Mouse (Mus musculus) layer of hippocampus, adult 2 months (tissue): ENCODE measurements around the gene Ttl. TPM values are rescaled to one million over a fixed set of nuclear protein-coding genes. Genes with fewer than 3 reads are reported as not detected.

Experiments
- DNase-seq, 2 experiments: peaks; one replicate each; pipeline ENCODE4 v3.0.0; 2022; ENCODE audit warnings: low spot score in 2 of 2
- H3K27ac ChIP-seq: fragments of 200-600 bp; 2 replicates; pipeline ENCODE4 v1.8.1; 2022
- H3K4me3 ChIP-seq: fragments of 200-600 bp; 2 replicates; pipeline ENCODE4 v1.8.1; 2022; ENCODE audit warnings: mild to moderate bottlenecking
- CTCF ChIP-seq: fragments of 200-600 bp; conservative IDR thresholded peaks from 2 replicates; pipeline ENCODE4 v1.8.1; 2022; ENCODE audit warnings: antibody characterized with exemption, mild to moderate bottlenecking, moderate library complexity
- long read RNA-seq, 2 experiments: library from polyadenylated mRNA; stranded (forward); transcript quantifications; one replicate each; pipeline ENCODE4 v2.0.0; 2021; ENCODE audit warnings: borderline mapping rate in 2 of 2
- total RNA-seq, 2 experiments: library from RNA; stranded (reverse); gene quantifications; 2 replicates each; pipeline ENCODE4 v1.2.3; 2021

The Ttl gene
- total RNA-seq: 10 to 100 TPM; 33.2 to 33.5 TPM
- long read RNA-seq, experiment 1, full-length matches to known transcripts: 17 of 23 reads
- long read RNA-seq, experiment 1, partial matches to known transcripts: 0 of 23 reads
- long read RNA-seq, experiment 1, other reads (novel, unspliced or antisense): 6 of 23 reads
- long read RNA-seq, experiment 2, full-length matches to known transcripts: 27 of 34 reads
- long read RNA-seq, experiment 2, partial matches to known transcripts: 0 of 34 reads
- long read RNA-seq, experiment 2, other reads (novel, unspliced or antisense): 7 of 34 reads

DNA sequence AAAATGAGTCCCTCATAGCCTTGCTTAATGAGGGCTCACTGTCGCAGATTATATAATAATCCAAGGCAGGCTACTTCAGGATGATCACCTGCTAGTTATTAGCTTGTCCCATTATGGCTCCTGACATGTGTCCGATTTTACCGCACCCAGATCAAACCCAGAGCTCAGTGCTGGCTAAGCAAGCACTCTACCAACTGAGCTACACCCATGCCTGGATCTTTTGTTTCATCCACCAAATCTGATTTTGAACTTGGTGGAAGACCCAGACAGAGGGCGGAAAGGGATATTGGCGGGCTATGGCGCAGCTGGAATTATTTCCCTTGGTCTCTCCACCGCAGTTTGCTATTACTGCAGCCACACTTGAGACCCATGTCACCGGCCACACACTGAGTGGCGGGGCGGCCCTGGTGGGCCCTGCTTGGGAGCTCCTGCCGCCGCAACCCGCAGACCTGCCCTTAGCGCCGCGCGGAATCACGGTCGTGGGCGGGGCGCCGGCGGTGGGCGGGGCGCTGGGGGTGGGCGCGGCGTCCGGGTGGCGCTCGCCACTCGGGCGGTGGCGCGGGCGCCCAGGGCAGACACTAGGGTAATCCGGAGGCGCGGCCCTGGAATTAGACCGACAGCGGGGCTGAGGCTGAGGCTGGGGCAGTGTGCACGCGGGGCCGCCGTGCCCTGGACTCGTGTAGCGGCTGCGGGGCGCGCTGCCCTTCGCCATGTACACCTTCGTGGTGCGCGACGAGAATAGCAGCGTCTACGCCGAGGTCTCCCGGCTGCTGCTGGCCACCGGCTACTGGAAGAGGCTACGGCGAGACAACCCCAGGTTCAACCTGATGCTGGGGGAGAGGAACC, at the start of gene Ttl:
Gene Ttl (plus strand): TSS at position 506 of the 846 bp plus-strand sequence.
- Histone ChIP-seq H3K27ac (peak within 1 kb of the TSS; percentile 86), H3K4me3 (peak within 1 kb of the TSS; percentile 98)
- DNase-seq: peak; percentile 42 to 70
- TF ChIP-seq CTCF: no peak

DNA sequence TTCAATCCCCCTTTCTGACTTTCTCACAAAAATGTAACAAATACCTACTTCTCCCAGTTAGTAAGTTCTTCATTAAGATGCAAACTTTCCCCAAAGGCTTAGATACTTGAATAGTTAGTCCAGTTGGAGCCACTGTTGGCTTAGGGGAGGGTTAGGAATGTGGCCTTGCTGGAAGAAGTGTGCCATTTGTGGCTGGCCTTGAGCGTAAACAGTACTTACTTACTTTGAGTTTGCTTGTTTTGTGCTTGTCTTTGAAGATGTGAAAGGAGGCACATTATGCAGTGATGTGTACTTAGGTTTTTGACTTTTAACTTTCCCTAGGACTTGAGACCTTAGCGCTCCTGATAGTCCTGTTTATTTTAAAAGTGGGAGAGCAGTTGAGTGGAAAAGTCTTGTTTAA, 45.6 kb upstream of the Ttl start:
- no peak for DNase-seq
- no peak for TF ChIP-seq CTCF
- Histone ChIP-seq H3K4me3 (no peak overlapping the region), H3K27ac (no peak overlapping the region)

DNA sequence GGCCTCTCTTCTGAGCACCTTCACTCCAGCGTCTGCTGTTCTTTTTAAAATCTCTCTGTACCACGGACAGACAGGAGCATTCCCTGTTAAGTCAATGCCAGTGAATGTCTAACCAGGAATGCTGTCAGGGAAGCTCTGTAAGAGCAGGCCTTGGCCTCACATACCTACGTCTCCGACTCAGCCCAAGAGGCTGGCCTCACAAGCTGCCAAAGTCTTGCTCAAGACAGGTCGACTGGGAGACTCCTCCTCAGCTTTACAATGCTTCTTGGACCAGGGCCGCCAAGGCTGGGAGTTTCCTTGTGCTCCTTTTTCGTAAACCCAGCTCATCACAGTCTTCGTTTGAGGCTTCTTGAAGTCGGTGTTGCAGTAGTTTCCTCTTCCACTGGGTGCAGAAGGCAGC, 40.9 kb upstream of the Ttl start:
- no peak overlapping the region for H3K4me3 ChIP-seq
- no peak for DNase-seq
- no peak overlapping the region for H3K27ac ChIP-seq
- no peak for TF ChIP-seq CTCF

- no peak for TF ChIP-seq CTCF
- Histone ChIP-seq H3K4me3 (no peak overlapping the region), H3K27ac (no peak overlapping the region)
- DNase-seq: no peak
Measured at GRCm38 (mm10) chr2:129035381-129035780, 30.4 kb upstream of the Ttl start.

DNA sequence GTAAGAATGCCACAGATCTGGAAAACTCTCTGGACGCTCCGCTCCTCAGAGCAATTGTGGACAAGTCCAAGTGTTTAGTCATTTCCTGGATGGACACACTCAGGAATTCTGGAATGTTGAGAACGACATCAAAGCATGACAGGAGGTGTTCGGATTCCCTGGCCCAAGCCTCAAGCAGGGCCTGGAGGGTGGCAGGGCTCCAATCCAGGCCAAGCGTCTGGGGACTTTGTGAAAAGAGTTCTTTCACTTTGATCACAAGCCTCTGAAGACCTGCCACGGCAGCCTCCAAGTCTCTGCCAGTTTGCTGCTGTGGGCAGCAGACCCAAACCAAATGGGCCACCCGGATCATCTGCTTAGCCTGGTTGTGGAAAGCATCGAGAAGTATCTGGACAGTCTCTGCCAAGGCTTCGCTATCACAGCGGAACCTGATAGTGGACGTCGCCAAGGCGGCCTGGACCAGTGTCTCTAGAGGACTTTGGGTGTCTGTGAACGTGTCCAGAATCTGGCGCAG, 27.3 kb upstream of the Ttl start:
- TF ChIP-seq CTCF: no peak
- Histone ChIP-seq H3K4me3 (peak overlapping the region; percentile 49), H3K27ac (no peak overlapping the region)
- no peak for DNase-seq

DNA sequence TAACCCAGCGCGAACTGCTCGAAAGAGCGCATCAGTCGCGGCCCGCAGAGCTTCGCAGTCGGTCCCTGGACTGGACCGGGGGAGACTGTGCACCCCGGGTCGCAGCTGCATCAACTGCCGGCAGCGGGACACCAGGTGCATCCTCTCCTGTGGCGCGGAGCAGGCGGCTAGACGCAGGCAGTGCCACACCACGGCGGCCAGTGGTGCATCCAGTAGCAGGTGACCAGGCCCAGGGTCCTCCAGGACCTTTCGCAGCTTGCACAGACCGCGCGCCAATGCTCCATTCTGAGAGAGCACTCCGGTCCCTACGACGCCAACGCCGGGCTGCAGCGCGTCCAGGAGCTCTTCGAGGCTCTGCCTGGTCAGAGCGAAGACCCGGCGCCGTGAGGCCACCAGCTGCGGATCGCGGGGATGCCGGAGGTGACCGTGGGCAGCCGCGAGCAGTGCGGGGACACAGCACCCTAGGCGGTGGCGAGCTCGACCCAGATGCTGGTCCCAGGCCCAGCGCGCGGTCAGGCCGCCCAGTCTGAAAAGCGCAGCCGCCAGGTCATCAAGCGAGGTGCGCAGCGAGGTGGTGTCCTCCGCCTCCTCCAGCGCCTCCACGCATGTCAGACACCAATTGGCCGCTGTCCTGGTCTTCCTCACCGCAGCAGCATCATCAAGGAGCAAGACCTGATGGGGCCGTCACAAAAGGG, 26.7 kb upstream of the Ttl start:
- no peak for DNase-seq
- no peak for TF ChIP-seq CTCF
- H3K27ac ChIP-seq: no peak overlapping the region
- peak overlapping the region; percentile 49 for H3K4me3 ChIP-seq

GRCm38 (mm10) chr2:129040567-129040966, 25.2 kb upstream of the Ttl start:
- Histone ChIP-seq H3K27ac (no peak overlapping the region), H3K4me3 (no peak overlapping the region)
- no peak for TF ChIP-seq CTCF
- no peak for DNase-seq

DNA sequence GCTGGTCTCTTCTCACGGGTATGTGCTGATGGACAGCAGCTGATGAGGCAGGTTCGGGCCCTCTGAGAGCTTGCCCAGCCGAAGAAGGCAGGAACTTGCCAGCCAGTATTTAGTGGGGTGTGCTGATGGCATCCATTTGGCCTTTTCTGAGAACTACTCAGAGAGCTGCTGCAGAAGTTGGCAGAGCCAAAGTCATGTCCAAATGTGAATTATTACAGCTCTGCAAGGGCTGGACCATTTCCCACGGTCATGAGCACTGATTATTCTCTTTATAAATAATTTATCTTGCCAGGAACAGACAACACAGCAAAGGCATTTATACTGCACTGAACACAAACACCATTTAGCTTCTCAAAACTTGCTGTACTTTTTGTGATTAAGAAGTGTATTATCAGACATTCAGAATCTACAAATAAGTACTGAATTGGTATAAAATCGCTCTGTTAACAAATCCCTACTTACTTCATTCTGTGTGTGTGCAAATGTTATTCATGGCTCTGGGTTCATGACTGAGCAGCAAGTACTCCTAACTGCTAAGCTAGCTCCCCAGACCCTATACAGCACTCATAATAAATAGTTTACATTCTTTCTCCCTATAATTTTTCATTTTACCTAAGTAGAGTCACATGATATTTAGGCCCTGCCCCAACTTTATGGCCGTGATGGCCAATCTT, 19.4 kb upstream of the Ttl start:
- H3K27ac ChIP-seq: no peak overlapping the region
- TF ChIP-seq CTCF: no peak
- no peak overlapping the region for H3K4me3 ChIP-seq
- DNase-seq: no peak

- no peak for TF ChIP-seq CTCF
- no peak overlapping the region for H3K27ac ChIP-seq
- no peak overlapping the region for H3K4me3 ChIP-seq
- no peak for DNase-seq
Measured at GRCm38 (mm10) chr2:129046846-129047196, 18.9 kb upstream of the Ttl start.

- DNase-seq: no peak
- no peak within 1 kb of the TSS for H3K27ac ChIP-seq
- TF ChIP-seq CTCF: no peak
- H3K4me3 ChIP-seq: no peak within 1 kb of the TSS
Measured at GRCm38 (mm10) chr2:129047811-129048210, 17.9 kb upstream of the Ttl start, which contains the start of gene Vinac1. TSS of gene Vinac1 (minus strand) at chr2:129048172.

DNA sequence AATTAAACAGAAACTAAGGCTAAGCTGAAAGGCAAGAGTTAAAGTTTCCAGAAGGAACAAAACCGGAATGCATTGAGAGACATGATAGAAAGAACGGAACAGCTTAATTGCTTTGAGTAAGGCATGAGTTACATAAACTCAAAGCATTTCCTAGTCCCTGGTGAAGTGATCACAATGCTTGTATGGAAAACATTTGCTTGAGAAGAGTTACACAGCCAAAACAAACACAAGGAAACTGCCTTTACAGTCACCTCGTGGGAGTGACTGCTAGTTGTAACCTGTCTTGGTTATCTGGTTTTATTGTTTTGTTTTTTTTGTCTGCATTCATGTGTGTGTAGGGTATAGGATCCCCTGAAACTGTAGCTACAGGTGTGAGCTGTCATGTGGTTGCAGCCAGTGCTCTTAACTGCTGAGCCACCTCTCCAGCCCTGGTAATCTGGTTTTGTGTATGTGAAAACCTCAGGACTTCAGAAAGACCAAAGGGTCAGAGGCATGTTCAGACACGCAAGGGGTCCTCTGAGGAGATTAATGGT, 13.2 kb upstream of the Ttl start:
- Histone ChIP-seq H3K27ac (no peak overlapping the region), H3K4me3 (no peak overlapping the region)
- DNase-seq: no peak
- no peak for TF ChIP-seq CTCF

GRCm38 (mm10) chr2:129055741-129056140, 10.0 kb upstream of the Ttl start:
- no peak for DNase-seq
- TF ChIP-seq CTCF: no peak
- Histone ChIP-seq H3K4me3 (no peak overlapping the region), H3K27ac (no peak overlapping the region)
